Mouse (Mus musculus) MEL (cell line): Measurements from ENCODE around the gene Kdm6b. TPM values are rescaled to one million over a fixed set of nuclear protein-coding genes. Genes with fewer than 3 reads are reported as not detected.

Source experiments
- DNase-seq: peaks from one replicate; pipeline ENCODE4 v3.0.0; 2011; ENCODE audit warnings: low read depth, low spot score
- H3K27ac ChIP-seq: 2 replicates; pipeline ENCODE4 v1.5.1; 2012; ENCODE audit warnings: low read depth, mild to moderate bottlenecking, control low read depth, low read length, moderate library complexity; ENCODE audit not compliant: control insufficient read depth
- H3K27me3 ChIP-seq, 2 experiments: fragments of 150-350 bp in 1 of 2; sonication (generic) in 1 of 2; 2 replicates each; pipeline ENCODE4 v1.6.1; 2012; ENCODE audit warnings: low read length in 2 of 2, mild to moderate bottlenecking in 2 of 2, improper control_type of control experiment in 1 of 2, moderate library complexity in 1 of 2; ENCODE audit not compliant: insufficient read depth in 2 of 2, control insufficient read depth in 1 of 2
- H3K36me3 ChIP-seq, 2 experiments: 2 replicates each; pipeline ENCODE4 v1.6.1; 2012 to 2014; ENCODE audit warnings: low read length in 2 of 2, improper control_type of control experiment in 1 of 2, inconsistent platforms in 1 of 2, mild to moderate bottlenecking in 1 of 2; ENCODE audit not compliant: insufficient read depth in 2 of 2, control insufficient read depth in 1 of 2
- H3K4me1 ChIP-seq, 2 experiments: fragments of 150-350 bp in 1 of 2; sonication (generic) in 1 of 2; 2 replicates each; pipeline ENCODE4 v1.6.1; 2012; ENCODE audit warnings: low read length in 2 of 2, improper control_type of control experiment in 1 of 2, mild to moderate bottlenecking in 1 of 2; ENCODE audit not compliant: insufficient read depth in 2 of 2, control insufficient read depth in 1 of 2
- H3K4me3 ChIP-seq, 2 experiments: fragments of 150-350 bp in 1 of 2; sonication (generic) in 1 of 2; 2 replicates each; pipeline ENCODE4 v1.5.1; 2012; ENCODE audit warnings: low read depth in 2 of 2, low read length in 2 of 2, mild to moderate bottlenecking in 2 of 2, moderate library complexity in 2 of 2, control low read depth in 1 of 2, improper control_type of control experiment in 1 of 2; ENCODE audit not compliant: control insufficient read depth in 1 of 2, insufficient read depth in 1 of 2
- H3K79me2 ChIP-seq: 2 replicates; pipeline ENCODE4 v1.6.1; 2012; ENCODE audit warnings: mild to moderate bottlenecking, low read length, moderate library complexity; ENCODE audit not compliant: control insufficient read depth, poor library complexity, insufficient read depth
- H3K9ac ChIP-seq: 2 replicates; pipeline ENCODE4 v1.6.1; 2012; ENCODE audit warnings: low read depth, mild to moderate bottlenecking, control low read depth, low read length, moderate library complexity; ENCODE audit not compliant: control insufficient read depth, poor library complexity, severe bottlenecking
- H3K9me3 ChIP-seq: fragments of 150-350 bp; sonication (generic); replicated peaks from 2 replicates; pipeline ENCODE4 v1.6.1; 2012; ENCODE audit warnings: mild to moderate bottlenecking, low read length, improper control_type of control experiment, moderate library complexity; ENCODE audit not compliant: insufficient read depth
- BHLHE40 ChIP-seq: IDR thresholded peaks from 2 replicates; pipeline ENCODE4 v1.6.1; 2012; ENCODE audit warnings: low read depth, mild to moderate bottlenecking, inconsistent platforms, low read length, improper control_type of control experiment, borderline replicate concordance
- CHD1 ChIP-seq: IDR thresholded peaks from 2 replicates; pipeline ENCODE4 v1.6.1; 2012; ENCODE audit warnings: low read depth, mild to moderate bottlenecking, inconsistent platforms, low read length, improper control_type of control experiment
- ETS1 ChIP-seq: IDR thresholded peaks from 2 replicates; pipeline ENCODE4 v1.6.1; 2012; ENCODE audit warnings: low read depth, mild to moderate bottlenecking, inconsistent platforms, low read length, improper control_type of control experiment, moderate library complexity
- MAX ChIP-seq: IDR thresholded peaks from 2 replicates; pipeline ENCODE4 v1.6.1; 2011; ENCODE audit warnings: low read length, improper control_type of control experiment
- MXI1 ChIP-seq: IDR thresholded peaks from 2 replicates; pipeline ENCODE4 v1.6.1; 2011; ENCODE audit warnings: mild to moderate bottlenecking, low read depth, low read length, improper control_type of control experiment
- MYB ChIP-seq: IDR thresholded peaks from 2 replicates; pipeline ENCODE4 v1.6.1; 2011; ENCODE audit warnings: mild to moderate bottlenecking, low read depth, low read length, improper control_type of control experiment
- MYC ChIP-seq: IDR thresholded peaks from 2 replicates; pipeline ENCODE4 v1.6.1; 2011; ENCODE audit warnings: low read depth, mild to moderate bottlenecking, low read length, improper control_type of control experiment, moderate library complexity
- POLR2AphosphoS2 ChIP-seq: IDR thresholded peaks from 2 replicates; pipeline ENCODE4 v1.6.1; 2011; ENCODE audit warnings: low read length, improper control_type of control experiment
- POLR2AphosphoS5 ChIP-seq: IDR thresholded peaks from 2 replicates; pipeline ENCODE4 v1.6.1; 2012; ENCODE audit warnings: low read depth, borderline replicate concordance, mild to moderate bottlenecking, inconsistent platforms, low read length, moderate library complexity, mixed read lengths
- RAD21 ChIP-seq: IDR thresholded peaks from 2 replicates; pipeline ENCODE4 v1.6.1; 2011; ENCODE audit warnings: mild to moderate bottlenecking, low read depth, low read length, improper control_type of control experiment
- SMC3 ChIP-seq: IDR thresholded peaks from 2 replicates; pipeline ENCODE4 v1.6.1; 2011; ENCODE audit warnings: low read depth, low read length, improper control_type of control experiment
- TCF12 ChIP-seq: IDR thresholded peaks from 2 replicates; pipeline ENCODE4 v1.6.1; 2014; ENCODE audit warnings: low read depth, mild to moderate bottlenecking, inconsistent platforms, low read length, improper control_type of control experiment, moderate library complexity
- USF1 ChIP-seq: IDR thresholded peaks from 2 replicates; pipeline ENCODE4 v1.6.1; 2014; ENCODE audit warnings: low read depth, mild to moderate bottlenecking, inconsistent platforms, low read length, improper control_type of control experiment, moderate library complexity
- USF2 ChIP-seq, 2 experiments: IDR thresholded peaks; 2 replicates each; pipeline ENCODE4 v1.6.1; 2011 to 2012; ENCODE audit warnings: improper control_type of control experiment in 2 of 2, low read length in 2 of 2, borderline replicate concordance in 1 of 2, inconsistent platforms in 1 of 2, low read depth in 1 of 2, mild to moderate bottlenecking in 1 of 2; ENCODE audit not compliant: insufficient read depth in 1 of 2
- ZMIZ1 ChIP-seq: IDR thresholded peaks from 2 replicates; pipeline ENCODE4 v1.6.1; 2012; ENCODE audit warnings: low read depth, mild to moderate bottlenecking, inconsistent platforms, low read length, improper control_type of control experiment, moderate library complexity
- ZNF384 ChIP-seq: IDR thresholded peaks from 2 replicates; pipeline ENCODE4 v1.6.1; 2012; ENCODE audit warnings: low read depth, mild to moderate bottlenecking, inconsistent platforms, low read length, improper control_type of control experiment
- polyA plus RNA-seq, 2 experiments: library from polyadenylated mRNA; stranded (reverse) in 1 of 2; unstranded in 1 of 2; fragments of >175 nt in 1 of 2; fragments of >200 nt in 1 of 2; gene quantifications; 2 replicates each; pipeline versions ENCODE4 v1.2.1 to v1.2.4; 2012; ENCODE audit warnings: low replicate concordance in 2 of 2, low read depth in 1 of 2; ENCODE audit not compliant: insufficient read length in 2 of 2, insufficient read depth in 1 of 2, missing spikeins in 1 of 2
- total RNA-seq: library from RNA; depleted of rRNA; stranded (reverse); fragments of 300-350 nt; gene quantifications from 2 replicates; pipeline ENCODE4 v1.2.3, GENCODE M21; 2012

The Kdm6b gene
- total and polyA plus RNA-seq, 3 experiments, result 5.8 to 43.4 (median 25.0) TPM

DNA sequence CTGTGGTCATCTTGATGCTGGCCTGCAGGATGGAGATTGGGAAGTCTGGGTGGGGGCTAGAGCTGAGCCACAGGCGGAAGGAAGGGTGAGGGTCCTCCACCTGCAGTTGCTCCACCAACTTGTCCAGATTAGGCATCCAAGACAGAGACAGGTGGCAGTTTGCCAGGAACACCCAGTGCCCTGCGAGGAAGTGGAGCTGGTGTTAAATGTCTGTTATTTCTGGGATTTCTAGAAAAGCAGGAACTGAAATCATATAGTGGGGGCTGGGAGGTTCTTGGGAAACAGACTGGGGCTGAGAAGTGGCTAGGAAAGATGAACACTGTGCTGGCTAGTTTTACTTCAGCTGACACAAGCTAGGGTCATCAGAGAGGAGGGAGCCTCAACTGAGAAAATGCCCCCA lies 15.8 kb upstream of the Kdm6b start:
- no peaks in the 10 kb centered on the region for H3K79me2 ChIP-seq
- no peaks in the 10 kb centered on the region; a peak in 1 of 4 replicates for H3K27me3 ChIP-seq
- no peak overlapping the region for H3K4me3 ChIP-seq
- H3K4me1 ChIP-seq, result peaks cover 3 to 14% of the 10 kb centered on the region in 2 experiments
- no peak for TF ChIP-seq USF2 (IDR thresholded peaks at IDR 0.05; ENCODE audit: borderline replicate concordance in 1 of 2, insufficient read depth in 1 of 2, low read depth in 1 of 2, low read length in 2 of 2)
- TF ChIP-seq BHLHE40, result no peak
- TF ChIP-seq MAX, result no peak
- no peak for TF ChIP-seq ETS1
- no peak for TF ChIP-seq POLR2AphosphoS5
- TF ChIP-seq CHD1, result no peak
- no peak for TF ChIP-seq MYC
- TF ChIP-seq, all 39 proteins: peak for 0
- Histone ChIP-seq H3K27ac (no peak overlapping the region), H3K9me3 (no peaks in the 10 kb centered on the region), H3K9ac (no peak overlapping the region), H3K36me3 (peaks cover 0 to 4% of the 10 kb centered on the region in 2 experiments; a peak in 2 of 4 replicates)
- DNase-seq, result peak; percentile 28

DNA sequence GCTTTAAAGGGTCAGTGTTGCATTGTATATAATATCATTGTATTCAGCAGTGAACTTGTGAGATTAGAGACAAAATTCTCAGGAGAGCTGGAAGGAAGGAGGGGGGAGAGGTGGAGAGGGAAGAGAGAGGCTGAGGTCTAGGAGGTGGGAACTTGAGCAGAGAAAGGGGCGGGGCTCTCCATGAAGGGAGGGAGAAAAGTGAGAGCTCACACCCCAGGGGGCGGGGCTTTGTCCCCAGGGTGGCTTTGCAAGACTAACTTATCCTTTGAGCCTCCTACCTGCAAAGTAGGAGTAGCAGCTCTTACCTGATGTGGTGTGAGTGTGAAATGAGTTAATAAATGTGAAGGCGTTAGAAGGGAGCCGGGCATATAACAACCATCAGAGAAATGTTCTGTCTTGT lies 15.3 kb upstream of the Kdm6b start:
- Histone ChIP-seq H3K4me1 (peaks cover 3 to 14% of the 10 kb centered on the region in 2 experiments), H3K27ac (no peak overlapping the region), H3K27me3 (no peaks in the 10 kb centered on the region), H3K36me3 (peaks cover 0 to 4% of the 10 kb centered on the region in 2 experiments; a peak in 2 of 4 replicates), H3K4me3 (no peak overlapping the region), H3K79me2 (no peaks in the 10 kb centered on the region), H3K9ac (no peak overlapping the region), H3K9me3 (no peaks in the 10 kb centered on the region)
- DNase-seq, result peak; percentile 82
- no peak for TF ChIP-seq RAD21
- no peak for TF ChIP-seq MYB
- TF ChIP-seq ZNF384, result no peak
- no peak for TF ChIP-seq POLR2AphosphoS2
- no peak for TF ChIP-seq ETS1
- TF ChIP-seq SMC3, result no peak
- no peak for TF ChIP-seq TCF12
- TF ChIP-seq CHD1, result no peak
- TF ChIP-seq POLR2AphosphoS5, result no peak
- no peak for TF ChIP-seq MXI1
- no peak for TF ChIP-seq USF1
- TF ChIP-seq ZMIZ1, result no peak
